Mouse (Mus musculus): ENCODE measurements at regions not wholly inside any gene's neighbourhood (a gene's known extent, or its start where the extent isn't known, plus 50 kb on each side); places are given as distances from the start of the nearest gene placed in this dataset.

- no peak for DNase-seq
These were observed 183.2 kb upstream of the Krr1 start for GRCm38 (mm10) chr10:111789264-111789663.

GRCm38 (mm10) chr10:111790911-111791310 lies 181.6 kb upstream of the Krr1 start:
- no peak for DNase-seq

GRCm38 (mm10) chr10:111795056-111795455 lies 177.4 kb upstream of the Krr1 start:
- no peak for DNase-seq

- DNase-seq, result peak; percentile 24
These were observed 176.7 kb upstream of the Krr1 start for GRCm38 (mm10) chr10:111795756-111796155.

GRCm38 (mm10) chr10:111798851-111799281 lies 173.6 kb upstream of the Krr1 start:
- DNase-seq, result no peak

- DNase-seq, result no peak
These were observed 172.4 kb upstream of the Krr1 start for GRCm38 (mm10) chr10:111799850-111800589.

GRCm38 (mm10) chr10:111800590-111800935 lies 171.9 kb upstream of the Krr1 start:
- DNase-seq, result no peak

GRCm38 (mm10) chr10:111801021-111801793 lies 171.3 kb upstream of the Krr1 start:
- DNase-seq, result no peak

- DNase-seq, result no peak
These were observed 170.6 kb upstream of the Krr1 start for GRCm38 (mm10) chr10:111801794-111802359.

GRCm38 (mm10) chr10:111806333-111806732 lies 166.1 kb upstream of the Krr1 start:
- no peak for DNase-seq

GRCm38 (mm10) chr10:111806916-111807315 lies 165.5 kb upstream of the Krr1 start:
- DNase-seq, result peak; percentile 16

- no peak for DNase-seq
These were observed 158.7 kb upstream of the Krr1 start for GRCm38 (mm10) chr10:111813736-111814135.

- no peak for DNase-seq
These were observed 157.8 kb upstream of the Krr1 start for GRCm38 (mm10) chr10:111814648-111815047.

- DNase-seq, result no peak
These were observed 157.3 kb upstream of the Krr1 start for GRCm38 (mm10) chr10:111815160-111815559.

GRCm38 (mm10) chr10:111815821-111816599 lies 156.5 kb upstream of the Krr1 start:
- no peak for DNase-seq

- no peak for DNase-seq
These were observed 152.6 kb upstream of the Krr1 start for GRCm38 (mm10) chr10:111819755-111820451.

GRCm38 (mm10) chr10:111824820-111825219 lies 147.6 kb upstream of the Krr1 start:
- no peak for DNase-seq

- no peak for DNase-seq
These were observed 146.3 kb upstream of the Krr1 start for GRCm38 (mm10) chr10:111826033-111826754.

GRCm38 (mm10) chr10:111827246-111827645 lies 145.2 kb upstream of the Krr1 start:
- no peak for DNase-seq

GRCm38 (mm10) chr10:111827930-111828329 lies 144.5 kb upstream of the Krr1 start:
- no peak for DNase-seq

GRCm38 (mm10) chr10:111828610-111829009 lies 143.9 kb upstream of the Krr1 start:
- no peak for DNase-seq

GRCm38 (mm10) chr10:111829291-111829690 lies 143.2 kb upstream of the Krr1 start:
- DNase-seq, result no peak
